Mouse (Mus musculus) G1E-ER4 (cell line): ENCODE measurements around the gene Gsdma2. TPM values are rescaled to one million over a fixed set of nuclear protein-coding genes. Genes with fewer than 3 reads are reported as not detected.

Experiments
- GATA1 ChIP-seq: IDR thresholded peaks from one replicate; pipeline ENCODE4 v1.8.0; 2012; ENCODE audit warnings: low read length, inconsistent platforms
- polyA plus RNA-seq: library from polyadenylated mRNA; stranded (reverse); fragments of >175 nt; gene quantifications from 2 replicates; pipeline ENCODE4 v1.2.3, GENCODE M21; 2012

The Gsdma2 gene
- polyA plus RNA-seq, 1 experiment: not detected

GRCm38 (mm10) chr11:98695408-98695807 lies 48.8 kb downstream of the Gsdma2 start:
- TF ChIP-seq GATA1: no peak

GRCm38 (mm10) chr11:98696454-98697216 lies 50.1 kb downstream of the Gsdma2 start:
- TF ChIP-seq GATA1: no peak

- TF ChIP-seq GATA1: no peak
Observed at GRCm38 (mm10) chr11:98697225-98697624, 50.7 kb downstream of the Gsdma2 start.

GRCm38 (mm10) chr11:98698849-98699640 lies 52.5 kb downstream of the Gsdma2 start:
- TF ChIP-seq GATA1: no peak

- TF ChIP-seq GATA1: no peak
Observed at GRCm38 (mm10) chr11:98699911-98700310, 53.4 kb downstream of the Gsdma2 start.

GRCm38 (mm10) chr11:98701213-98701670 lies 54.7 kb downstream of the Gsdma2 start, which contains the start of gene Csf3:
TSS of gene Csf3 (plus strand) at chr11:98701263.
- TF ChIP-seq GATA1: no peak

- TF ChIP-seq GATA1: no peak
Observed at GRCm38 (mm10) chr11:98702323-98702722, 55.8 kb downstream of the Gsdma2 start.

GRCm38 (mm10) chr11:98705021-98705420 lies 58.5 kb downstream of the Gsdma2 start:
- no peak for TF ChIP-seq GATA1

Other genes starting within 250 kb of the Gsdma2 start
- gene Pgap3, start 246.3 kb upstream of the Gsdma2 start, polyA plus RNA-seq: 11.3 and 13.7 TPM in 2 replicates
- gene Erbb2, start 234.3 kb upstream of the Gsdma2 start, polyA plus RNA-seq: not detected in 2 replicates
- gene Mien1, start 207.8 kb upstream of the Gsdma2 start, polyA plus RNA-seq: 35.2 and 51.4 TPM in 2 replicates
- gene Grb7, start 200.4 kb upstream of the Gsdma2 start, polyA plus RNA-seq: not detected in 2 replicates
- not detected in 2 replicates for gene Ikzf3, start 100.7 kb upstream of the Gsdma2 start, polyA plus RNA-seq
- 0.35 and 0.39 TPM in 2 replicates for gene Zpbp2, start 95.7 kb upstream of the Gsdma2 start, polyA plus RNA-seq
- 38.2 and 44.7 TPM in 2 replicates for gene Ormdl3, start 59.4 kb upstream of the Gsdma2 start, polyA plus RNA-seq
- not detected in 2 replicates for gene Lrrc3c, start 48.5 kb upstream of the Gsdma2 start, polyA plus RNA-seq
- gene Gm12355, start 21.1 kb upstream of the Gsdma2 start, polyA plus RNA-seq: not detected in 2 replicates
- gene Gsdma3, start 20.4 kb upstream of the Gsdma2 start, polyA plus RNA-seq: 0.04 TPM in 1 of 2 replicates, not detected in the other
- 0.04 TPM in 2 replicates for gene Gsdma, start 17.6 kb downstream of the Gsdma2 start, polyA plus RNA-seq
- 253 TPM in 2 replicates for gene Psmd3, start 35.8 kb downstream of the Gsdma2 start, polyA plus RNA-seq
- not detected in 2 replicates for gene Csf3, start 54.5 kb downstream of the Gsdma2 start, polyA plus RNA-seq
- 78.9 and 103 TPM in 2 replicates for gene Med24, start 82.7 kb downstream of the Gsdma2 start, polyA plus RNA-seq
- gene Thra, start 93.9 kb downstream of the Gsdma2 start, polyA plus RNA-seq: 30.8 and 40.6 TPM in 2 replicates
- 3.1 and 3.5 TPM in 2 replicates for gene Nr1d1, start 128.6 kb downstream of the Gsdma2 start, polyA plus RNA-seq
- 42.1 and 53.0 TPM in 2 replicates for gene Msl1, start 148.8 kb downstream of the Gsdma2 start, polyA plus RNA-seq
- 42.8 and 43.0 TPM in 2 replicates for gene Casc3, start 158.1 kb downstream of the Gsdma2 start, polyA plus RNA-seq
- 0.12 and 0.19 TPM in 2 replicates for gene Rapgefl1, start 190.0 kb downstream of the Gsdma2 start, polyA plus RNA-seq
- gene Wipf2, start 216.9 kb downstream of the Gsdma2 start, polyA plus RNA-seq: 13.8 and 16.1 TPM in 2 replicates